10 mouse cellular contexts compared by ENCODE assay signal in genomic region chr13:113045458-113046110, GRCm38 (mm10). TPM values are rescaled to one million over a fixed set of nuclear protein-coding genes. Genes with fewer than 3 reads are reported as not detected.
DNase-seq lines count a peak whose midpoint lies in the region; ATAC-seq and TF ChIP-seq lines count a peak whose summit lies in the region.
"Had no signal": no experiment of that assay in that cellular context is flagged by ENCODE, and none has a peak within 500 bp of the region (broad histone marks: within the 10 kb centered on the region; RNA-seq: fewer than 3 reads in every experiment).

No protein-coding gene starts in this region.

- H3K4me2 ChIP-seq in neural tube, embryonic 11.5 days (ENCODE audit: low read depth), result peak overlapping the region; percentile 32
- peak overlapping the region; percentile 65 for H3K4me2 ChIP-seq in forebrain, embryonic 13.5 days
- peak overlapping the region; percentile 59 for H3K4me2 ChIP-seq in limb, embryonic 14.5 days (replicated peaks; ENCODE audit: low read depth, low read length, severe bottlenecking)
- H3K4me2 ChIP-seq in stomach, embryonic 16.5 days (ENCODE audit: low read depth, low read length), result peak overlapping the region; percentile 50

- no peak for TF ChIP-seq CTCF in cerebellum, adult 2 months (IDR thresholded peaks at IDR 0.05; ENCODE audit: borderline replicate concordance, insufficient read depth, low read depth, low read length)

- no peaks in the 10 kb centered on the region for H3K4me1 ChIP-seq in neural tube, embryonic 11.5 days (ENCODE audit: control insufficient read depth, insufficient read depth, low read length)
- H3K4me1 ChIP-seq in forebrain, embryonic 13.5 days, result 0 out of 2 replicates have a peak, but pooled peaks cover 5% of the 10 kb centered on the region
- peaks cover 10% of the 10 kb centered on the region for H3K4me1 ChIP-seq in limb, embryonic 14.5 days (ENCODE audit: control insufficient read depth, insufficient read depth, low read length)
- H3K4me1 ChIP-seq in stomach, embryonic 16.5 days (ENCODE audit: control insufficient read depth, insufficient read depth, low read length), result no peaks in the 10 kb centered on the region; the same call in 1 of the 2 replicates
- no peaks in the 10 kb centered on the region for H3K4me1 ChIP-seq in cerebellum, adult 2 months (ENCODE audit: control insufficient read depth, insufficient read depth, low read length)

- no peak overlapping the region for H3K27ac ChIP-seq in neural tube, embryonic 11.5 days (ENCODE audit: low read depth, low read length)
- no peak overlapping the region for H3K27ac ChIP-seq in forebrain, embryonic 13.5 days
- H3K27ac ChIP-seq in limb, embryonic 14.5 days (replicated peaks; ENCODE audit: low read depth, low read length), result peak overlapping the region; percentile 87
- peak overlapping the region; percentile 80 for H3K27ac ChIP-seq in stomach, embryonic 16.5 days (ENCODE audit: low read length)
- H3K27ac ChIP-seq in cerebellum, adult 2 months (ENCODE audit: insufficient read depth, low read length), result no peak overlapping the region

- H3K36me3 ChIP-seq in neural tube, embryonic 11.5 days (ENCODE audit: control insufficient read depth, insufficient read depth, low read length), result no peaks in the 10 kb centered on the region
- H3K36me3 ChIP-seq in forebrain, embryonic 13.5 days (ENCODE audit: poor library complexity, severe bottlenecking), result peaks cover 6% of the 10 kb centered on the region; the same call in 1 of the 2 replicates
- peaks cover 24% of the 10 kb centered on the region for H3K36me3 ChIP-seq in limb, embryonic 14.5 days (ENCODE audit: control insufficient read depth, insufficient read depth, low read length)
- H3K36me3 ChIP-seq in stomach, embryonic 16.5 days (ENCODE audit: control insufficient read depth, insufficient read depth, low read length), result peaks cover 8% of the 10 kb centered on the region; the same call in 1 of the 2 replicates

- 28% methylated on average over 18 of the region's 18 CpGs for WGBS in neural tube, embryonic 11.5 days
- WGBS in forebrain, embryonic 13.5 days, result 21% methylated on average over 18 of the region's 18 CpGs
- whole genome bisulfite sequencing in limb, embryonic 14.5 days, result 8% methylated on average over 18 of the region's 18 CpGs
- WGBS in stomach, embryonic 16.5 days, result 9% methylated on average over 18 of the region's 18 CpGs
- 39% methylated on average over 18 of the region's 18 CpGs for WGBS in cerebellum, adult 2 months

- no peaks in the 10 kb centered on the region for H3K27me3 ChIP-seq in neural tube, embryonic 11.5 days (ENCODE audit: control insufficient read depth, insufficient read depth, low read length)
- no peaks in the 10 kb centered on the region for H3K27me3 ChIP-seq in forebrain, embryonic 13.5 days
- no peaks in the 10 kb centered on the region for H3K27me3 ChIP-seq in limb, embryonic 14.5 days (ENCODE audit: control insufficient read depth, insufficient read depth, low read length)
- H3K27me3 ChIP-seq in stomach, embryonic 16.5 days (ENCODE audit: control insufficient read depth, insufficient read depth, low read length), result no peaks in the 10 kb centered on the region
- H3K27me3 ChIP-seq in cerebellum, adult 2 months (ENCODE audit: control insufficient read depth, insufficient read depth, low read length), result no peaks in the 10 kb centered on the region

- TF ChIP-seq POLR2A in limb, embryonic 14.5 days (IDR thresholded peaks at IDR 0.05; ENCODE audit: borderline replicate concordance, extremely low read depth, insufficient read depth, insufficient read length), result no peak
- TF ChIP-seq POLR2A in cerebellum, adult 2 months (IDR thresholded peaks at IDR 0.05; ENCODE audit: borderline replicate concordance, insufficient read depth, low read length), result no peak

- DNase-seq in neural tube, embryonic 11.5 days (ENCODE audit: low spot score), result no peak
- DNase-seq in neural tube, embryonic 10.5 days (ENCODE audit: extremely low spot score, low spot score), result no peak
- DNase-seq in limb, embryonic 14.5 days (ENCODE audit: low spot score), result peak; percentile 54
- no peak for DNase-seq in layer of hippocampus, postnatal 25 days (ENCODE audit: extremely low spot score in 1 of 2, low spot score in 1 of 2)
- DNase-seq in right cerebral cortex, postnatal 36 days (ENCODE audit: low spot score in 2 of 2), result no peak
- no peak for DNase-seq in cerebellum, adult 2 months

- H3K4me3 ChIP-seq in neural tube, embryonic 11.5 days (ENCODE audit: low read depth, low read length), result peak overlapping the region; percentile 44
- H3K4me3 ChIP-seq in forebrain, embryonic 13.5 days, result peak overlapping the region; percentile 42
- H3K4me3 ChIP-seq in limb, embryonic 14.5 days (replicated peaks; ENCODE audit: low read length), result peak overlapping the region; percentile 65
- peak overlapping the region; percentile 61 for H3K4me3 ChIP-seq in stomach, embryonic 16.5 days (replicated peaks; ENCODE audit: low read length)
- H3K4me3 ChIP-seq in cerebellum, adult 2 months (replicated peaks; ENCODE audit: insufficient read depth, low read depth, low read length), result no peak overlapping the region

- no peaks in the 10 kb centered on the region for H3K9me3 ChIP-seq in neural tube, embryonic 11.5 days (ENCODE audit: control insufficient read depth, low read length)
- no peaks in the 10 kb centered on the region for H3K9me3 ChIP-seq in forebrain, embryonic 13.5 days (replicated peaks)
- no peaks in the 10 kb centered on the region for H3K9me3 ChIP-seq in limb, embryonic 14.5 days (ENCODE audit: control insufficient read depth, low read length)
- H3K9me3 ChIP-seq in stomach, embryonic 16.5 days (replicated peaks; ENCODE audit: control insufficient read depth, low read length), result no peaks in the 10 kb centered on the region

- peak overlapping the region; percentile 51 for H3K9ac ChIP-seq in neural tube, embryonic 11.5 days (ENCODE audit: low read length)
- H3K9ac ChIP-seq in forebrain, embryonic 13.5 days, result peak overlapping the region; percentile 40
- peak overlapping the region; percentile 72 for H3K9ac ChIP-seq in limb, embryonic 14.5 days (ENCODE audit: low read depth, low read length, severe bottlenecking)
- peak overlapping the region; percentile 67 for H3K9ac ChIP-seq in stomach, embryonic 16.5 days (ENCODE audit: low read length)

- ATAC-seq in neural tube, embryonic 11.5 days (ENCODE audit: insufficient read depth, low FRiP score, low TSS enrichment), result no peak
- ATAC-seq in forebrain, embryonic 13.5 days, result no peak
- ATAC-seq in limb, embryonic 14.5 days (ENCODE audit: low FRiP score, low read depth), result no peak
- ATAC-seq in stomach, embryonic 16.5 days (ENCODE audit: insufficient read depth, low FRiP score), result no peak

RNA-seq across cellular contexts. Expression of gene Gpx8, which starts 0.6 kb away (rescaled TPM):
- polyA plus RNA-seq in neural tube, embryonic 11.5 days (2014; fragmentation: Nextera tagmentation; extraction: Ambion mirVana), result 95.2 and 101 TPM in 2 replicates
- 62.8 and 63.5 TPM in 2 replicates for polyA plus RNA-seq in forebrain, embryonic 13.5 days (2015; fragmentation: Nextera tagmentation; extraction: Ambion mirVana)
- polyA plus RNA-seq in limb, embryonic 14.5 days (2012; rRNA removed), result 76.4 and 132 TPM in 2 replicates
- polyA plus RNA-seq in limb, embryonic 14.5 days (2014; fragmentation: Nextera tagmentation; extraction: Ambion mirVana), result 218 and 220 TPM in 2 replicates
- polyA plus RNA-seq in stomach, embryonic 16.5 days (2015; fragmentation: Nextera tagmentation; extraction: Ambion mirVana), result 143 and 156 TPM in 2 replicates
- total RNA-seq in layer of hippocampus, postnatal 25 days (2021), result 10 to 100 TPM in 1 of 2 experiments, 1 to 10 TPM in 1; 8.4 to 11.9 TPM
- polyA plus RNA-seq in cerebellum, adult 2 months (2012; rRNA removed), result 7.8 and 9.5 TPM in 2 replicates

RNA-seq across cellular contexts. Expression of gene Cdc20b, which starts 10.7 kb away (rescaled TPM):
- 0.16 TPM in 1 of 2 replicates, not detected in the other for polyA plus RNA-seq in neural tube, embryonic 11.5 days (2014; fragmentation: Nextera tagmentation; extraction: Ambion mirVana)
- polyA plus RNA-seq in forebrain, embryonic 13.5 days (2015; fragmentation: Nextera tagmentation; extraction: Ambion mirVana), result 0.63 and 0.92 TPM in 2 replicates
- polyA plus RNA-seq in limb, embryonic 14.5 days (2012; rRNA removed), result 0.04 TPM in 1 of 2 replicates, not detected in the other
- polyA plus RNA-seq in limb, embryonic 14.5 days (2014; fragmentation: Nextera tagmentation; extraction: Ambion mirVana), result not detected in 2 replicates
- 0.08 TPM in 1 of 2 replicates, not detected in the other for polyA plus RNA-seq in stomach, embryonic 16.5 days (2015; fragmentation: Nextera tagmentation; extraction: Ambion mirVana)
- total RNA-seq in layer of hippocampus, postnatal 25 days (2021), result under 1 TPM in 1 of 2 experiments, not detected in 1; 0.39 TPM
- polyA plus RNA-seq in cerebellum, adult 2 months (2012; rRNA removed), result 0.14 TPM in 1 of 2 replicates, not detected in the other
- total RNA-seq: adrenal gland, adult 8-10 months had no signal

RNA-seq across cellular contexts. Expression of gene Mcidas, which starts 51.9 kb away (rescaled TPM):
- not detected in 2 replicates for polyA plus RNA-seq in neural tube, embryonic 11.5 days (2014; fragmentation: Nextera tagmentation; extraction: Ambion mirVana)
- 1.4 and 2.4 TPM in 2 replicates for polyA plus RNA-seq in forebrain, embryonic 13.5 days (2015; fragmentation: Nextera tagmentation; extraction: Ambion mirVana)
- not detected in 2 replicates for polyA plus RNA-seq in limb, embryonic 14.5 days (2012; rRNA removed)
- polyA plus RNA-seq in limb, embryonic 14.5 days (2014; fragmentation: Nextera tagmentation; extraction: Ambion mirVana), result not detected in 2 replicates
- 0.21 and 0.30 TPM in 2 replicates for polyA plus RNA-seq in stomach, embryonic 16.5 days (2015; fragmentation: Nextera tagmentation; extraction: Ambion mirVana)
- total RNA-seq in layer of hippocampus, postnatal 25 days (2021), result under 1 TPM; 0.37 to 0.75 TPM
- polyA plus RNA-seq in cerebellum, adult 2 months (2012; rRNA removed), result 0.05 and 0.07 TPM in 2 replicates
- polyA plus RNA-seq: large intestine, adult 2 months had no signal

RNA-seq across cellular contexts. Expression of gene Gzma, which starts 55.2 kb away (rescaled TPM):
- not detected in 2 replicates for polyA plus RNA-seq in neural tube, embryonic 11.5 days (2014; fragmentation: Nextera tagmentation; extraction: Ambion mirVana)
- polyA plus RNA-seq in forebrain, embryonic 13.5 days (2015; fragmentation: Nextera tagmentation; extraction: Ambion mirVana), result not detected in 2 replicates
- 0.16 TPM in 1 of 2 replicates, not detected in the other for polyA plus RNA-seq in limb, embryonic 14.5 days (2012; rRNA removed)
- polyA plus RNA-seq in limb, embryonic 14.5 days (2014; fragmentation: Nextera tagmentation; extraction: Ambion mirVana), result not detected in 2 replicates
- 1.8 and 2.6 TPM in 2 replicates for polyA plus RNA-seq in stomach, embryonic 16.5 days (2015; fragmentation: Nextera tagmentation; extraction: Ambion mirVana)
- total RNA-seq in layer of hippocampus, postnatal 25 days (2021), result not detected
- 0.16 and 0.30 TPM in 2 replicates for polyA plus RNA-seq in cerebellum, adult 2 months (2012; rRNA removed)

RNA-seq across cellular contexts. Expression of gene Ccno, which starts 58.0 kb away (rescaled TPM):
- 0.12 and 0.50 TPM in 2 replicates for polyA plus RNA-seq in neural tube, embryonic 11.5 days (2014; fragmentation: Nextera tagmentation; extraction: Ambion mirVana)
- 1.9 and 4.4 TPM in 2 replicates for polyA plus RNA-seq in forebrain, embryonic 13.5 days (2015; fragmentation: Nextera tagmentation; extraction: Ambion mirVana)
- polyA plus RNA-seq in limb, embryonic 14.5 days (2012; rRNA removed), result 0.60 and 0.80 TPM in 2 replicates
- polyA plus RNA-seq in limb, embryonic 14.5 days (2014; fragmentation: Nextera tagmentation; extraction: Ambion mirVana), result 0.22 and 0.29 TPM in 2 replicates
- polyA plus RNA-seq in stomach, embryonic 16.5 days (2015; fragmentation: Nextera tagmentation; extraction: Ambion mirVana), result 0.63 and 0.97 TPM in 2 replicates
- total RNA-seq in layer of hippocampus, postnatal 25 days (2021), result 1 to 10 TPM; 4.8 to 5.1 TPM
- polyA plus RNA-seq in cerebellum, adult 2 months (2012; rRNA removed), result 0.76 and 0.82 TPM in 2 replicates

Comparison
In these comparisons a context has a peak if more than half of its experiments do, and no peak if none do; other contexts are left out.
1. H3K27ac ChIP-seq: peak in limb, embryonic 14.5 days (single experiment) and stomach, embryonic 16.5 days (single experiment); none in neural tube, embryonic 11.5 days (single experiment), forebrain, embryonic 13.5 days (single experiment) and cerebellum, adult 2 months (single experiment).
2. Peak in every context shown above with its lines, with median percentiles within 50 percentile points of each other: H3K4me2 ChIP-seq and H3K9ac ChIP-seq.